11 mouse cellular contexts compared by ENCODE assay signal in the genomic region with DNA sequence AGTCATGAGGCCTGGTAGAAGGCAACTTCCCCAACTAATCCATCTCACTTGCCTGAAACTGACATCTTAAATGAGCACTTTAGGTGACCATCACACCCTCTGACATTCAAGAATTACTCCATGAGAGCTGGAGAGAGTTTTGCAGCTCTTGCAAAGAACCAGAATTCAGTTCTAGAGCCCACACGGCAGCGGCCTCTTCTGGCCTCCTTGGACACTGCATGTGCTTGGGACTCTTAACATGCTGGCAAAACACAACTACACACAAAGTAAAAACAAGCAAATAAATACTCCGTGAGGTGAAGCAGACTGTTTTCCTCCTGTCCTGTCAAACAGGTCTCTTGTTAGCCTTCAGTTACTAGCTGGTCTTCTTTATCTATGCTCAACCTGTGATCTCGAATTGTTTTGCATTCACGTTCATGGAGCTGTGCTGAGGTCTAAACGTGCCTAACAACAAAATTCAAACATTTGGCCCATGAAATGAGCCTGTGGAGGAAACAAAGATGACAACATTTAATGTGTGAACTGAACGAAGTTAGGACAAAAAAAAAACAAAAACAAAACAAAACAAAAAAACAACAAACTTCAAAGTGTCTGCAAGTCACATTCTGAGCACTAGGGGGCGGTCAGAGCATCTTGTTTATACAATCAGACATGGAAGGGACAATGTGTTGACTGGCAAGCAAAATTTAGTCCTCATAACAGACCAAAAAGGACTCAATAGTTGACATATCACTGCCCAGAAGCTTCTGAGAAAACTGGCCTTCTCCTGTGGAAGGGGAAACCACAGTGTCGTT. TPM values are rescaled to one million over a fixed set of nuclear protein-coding genes. Genes with fewer than 3 reads are reported as not detected.
DNase-seq lines count a peak whose midpoint lies in the region; ATAC-seq and TF ChIP-seq lines count a peak whose summit lies in the region.
"Not testable (repeated sequence)": the region's sequence is repeated elsewhere in the genome, so short reads cannot be mapped to it uniquely, and the experiment has no call there.
"Had no signal": no experiment of that assay in that cellular context is flagged by ENCODE, and none has a peak within 500 bp of the region (broad histone marks: within the 10 kb centered on the region; RNA-seq: fewer than 3 reads in every experiment).

No protein-coding gene starts in this region.

- not testable (repeated sequence) for TF ChIP-seq EP300 in heart, postnatal 0 days (IDR thresholded peaks at IDR 0.05; ENCODE audit: low read depth)

- H3K4me3 ChIP-seq in ES-E14 (ENCODE audit: insufficient read depth in 1 of 2, low read depth in 1 of 2, low read length in 2 of 2, poor library complexity in 1 of 2, severe bottlenecking in 1 of 2); embryonic facial prominence, embryonic 11.5 days (ENCODE audit: low read depth, low read length); lung, embryonic 14.5 days (ENCODE audit: low read depth, low read length); neural tube, embryonic 11.5 days (ENCODE audit: low read depth, low read length): not testable (repeated sequence)
- H3K4me3 ChIP-seq in heart, postnatal 0 days (ENCODE audit: low read depth, low read length), result peak overlapping the region; percentile 16; the same call in 1 of the 2 replicates

- TF ChIP-seq POLR2A in brain, embryonic 14.5 days (IDR thresholded peaks at IDR 0.05; ENCODE audit: borderline replicate concordance, extremely low read depth, insufficient read depth, insufficient read length, poor library complexity, severe bottlenecking), result not testable (repeated sequence)

- H3K9me3 ChIP-seq in ES-E14 (ENCODE audit: control insufficient read depth, insufficient read depth, low read depth, low read length); embryonic facial prominence, embryonic 11.5 days (replicated peaks; ENCODE audit: control insufficient read depth, low read length); heart, postnatal 0 days (replicated peaks; ENCODE audit: control insufficient read depth, low read length); lung, embryonic 14.5 days (ENCODE audit: low read depth, low read length); neural tube, embryonic 11.5 days (ENCODE audit: control insufficient read depth, low read length): not testable (repeated sequence)

- in situ Hi-C loops in ES-E14 (cut with MboI; ENCODE audit: low sequenced_read_pairs in 2 of 2, unreplicated experiment in 2 of 2), result not testable (repeated sequence)

- H3K27ac ChIP-seq in ES-E14 (ENCODE audit: insufficient read depth, low read depth, low read length, poor library complexity, severe bottlenecking); embryonic facial prominence, embryonic 11.5 days (replicated peaks; ENCODE audit: low read depth, low read length); heart, postnatal 0 days (ENCODE audit: low read depth); lung, embryonic 14.5 days (ENCODE audit: low read depth); neural tube, embryonic 11.5 days (ENCODE audit: low read depth, low read length): not testable (repeated sequence)

- H3K9ac ChIP-seq in ES-E14 (ENCODE audit: insufficient read depth, low read depth, low read length, poor library complexity, severe bottlenecking); embryonic facial prominence, embryonic 11.5 days (replicated peaks; ENCODE audit: low read length); heart, postnatal 0 days (replicated peaks; ENCODE audit: low read depth, low read length); lung, embryonic 14.5 days; neural tube, embryonic 11.5 days (ENCODE audit: low read length): not testable (repeated sequence)

- TF ChIP-seq CTCF in brain, embryonic 14.5 days (IDR thresholded peaks at IDR 0.05; ENCODE audit: borderline replicate concordance, extremely low read depth, insufficient read depth, insufficient read length), result peak; percentile 58
- TF ChIP-seq CTCF in heart, postnatal 0 days (IDR thresholded peaks at IDR 0.05; ENCODE audit: low read depth), result peak; percentile 78
- TF ChIP-seq CTCF in lung, embryonic 14.5 days (IDR thresholded peaks at IDR 0.05; ENCODE audit: low read depth), result peak; percentile 72

- ATAC-seq in embryonic facial prominence, embryonic 11.5 days (replicated peaks; ENCODE audit: insufficient number of reproducible peaks, low FRiP score, low TSS enrichment, low read depth); heart, postnatal 0 days (ENCODE audit: insufficient read depth, low read depth); lung, embryonic 14.5 days (ENCODE audit: insufficient read depth); neural tube, embryonic 11.5 days (ENCODE audit: insufficient read depth, low FRiP score, low TSS enrichment): not testable (repeated sequence)

- not testable (repeated sequence) for H3K4me1 ChIP-seq in ES-E14 (ENCODE audit: control insufficient read depth in 2 of 2, insufficient read depth in 2 of 2, low read length in 2 of 2, poor library complexity in 1 of 2); embryonic facial prominence, embryonic 11.5 days (ENCODE audit: control insufficient read depth, insufficient read depth, low read length); heart, postnatal 0 days (ENCODE audit: control insufficient read depth, insufficient read depth); lung, embryonic 14.5 days (ENCODE audit: insufficient read depth); neural tube, embryonic 11.5 days (ENCODE audit: control insufficient read depth, insufficient read depth, low read length)

- not testable (repeated sequence) for H3K27me3 ChIP-seq in embryonic facial prominence, embryonic 11.5 days (ENCODE audit: control insufficient read depth, insufficient read depth, low read length); heart, postnatal 0 days (ENCODE audit: control insufficient read depth, insufficient read depth, low read length); lung, embryonic 14.5 days (ENCODE audit: insufficient read depth, low read length); neural tube, embryonic 11.5 days (ENCODE audit: control insufficient read depth, insufficient read depth, low read length)

- not testable (repeated sequence) for H3K4me2 ChIP-seq in embryonic facial prominence, embryonic 11.5 days (ENCODE audit: low read depth, low read length); lung, embryonic 14.5 days; neural tube, embryonic 11.5 days (ENCODE audit: low read depth)
- peak overlapping the region; percentile 52 for H3K4me2 ChIP-seq in heart, postnatal 0 days (ENCODE audit: low read depth, low read length)

- 34% methylated on average over 9 of the region's 9 CpGs for whole genome bisulfite sequencing in embryonic facial prominence, embryonic 11.5 days
- 30% methylated on average over 9 of the region's 9 CpGs for WGBS in heart, postnatal 0 days
- 37% methylated on average over 9 of the region's 9 CpGs for WGBS in lung, embryonic 14.5 days
- WGBS in neural tube, embryonic 11.5 days, result 38% methylated on average over 9 of the region's 9 CpGs

- DNase-seq in ES-E14 (ENCODE audit: low read depth, low spot score), result peak; percentile 27
- DNase-seq in brain, embryonic 14.5 days (ENCODE audit: low read depth), result peak; percentile 44
- peak; percentile 57 for DNase-seq in embryonic facial prominence, embryonic 11.5 days (ENCODE audit: low spot score)
- DNase-seq in heart, postnatal 0 days (ENCODE audit: low spot score), result peak; percentile 9
- peak; percentile 11 to 62 for DNase-seq in kidney, postnatal 36 days
- peak; percentile 78 for DNase-seq in lung, embryonic 14.5 days
- DNase-seq in neural tube, embryonic 11.5 days (ENCODE audit: low spot score), result peak; percentile 56
- peak; percentile 12 to 16 for DNase-seq in thymus, postnatal 10 days (ENCODE audit: low spot score in 2 of 2)

- not testable (repeated sequence) for H3K36me3 ChIP-seq in ES-E14 (ENCODE audit: control insufficient read depth, insufficient read depth, low read length, poor library complexity, severe bottlenecking); embryonic facial prominence, embryonic 11.5 days (replicated peaks; ENCODE audit: control insufficient read depth, insufficient read depth, low read depth, low read length); heart, postnatal 0 days (replicated peaks; ENCODE audit: control insufficient read depth, insufficient read depth, low read length); lung, embryonic 14.5 days (ENCODE audit: insufficient read depth); neural tube, embryonic 11.5 days (ENCODE audit: control insufficient read depth, insufficient read depth, low read length)

RNA-seq across cellular contexts. Expression of gene Gsdmc4, which starts 16.3 kb away (rescaled TPM):
- total RNA-seq in ES-E14 (2012; rRNA removed), result 0.11 TPM in 1 of 2 replicates, not detected in the other
- not detected in 2 replicates for polyA plus RNA-seq in brain, embryonic 14.5 days (2012; rRNA removed)
- 0.14 TPM in 1 of 2 replicates, not detected in the other for polyA plus RNA-seq in embryonic facial prominence, embryonic 11.5 days (2014; fragmentation: Nextera tagmentation; extraction: Ambion mirVana)
- not detected in 2 replicates for total RNA-seq in heart, postnatal 0 days (2014; rRNA removed; ENCODE audit: low replicate concordance)
- not detected in 2 replicates for polyA plus RNA-seq in heart, postnatal 0 days (2015; fragmentation: Nextera tagmentation; extraction: Ambion mirVana)
- 0.12 TPM in 1 of 2 replicates, not detected in the other for polyA plus RNA-seq in lung, embryonic 14.5 days (2014; fragmentation: Nextera tagmentation; extraction: Ambion mirVana)
- polyA plus RNA-seq in neural tube, embryonic 11.5 days (2014; fragmentation: Nextera tagmentation; extraction: Ambion mirVana), result not detected in 2 replicates
- total RNA-seq: heart, postnatal 25 days had no signal
- polyA plus RNA-seq: limb, embryonic 15.5 days had no signal

RNA-seq across cellular contexts. Expression of gene Gsdmc3, which starts 17.4 kb away (rescaled TPM):
- not detected in 2 replicates for total RNA-seq in ES-E14 (2012; rRNA removed)
- not detected in 2 replicates for polyA plus RNA-seq in brain, embryonic 14.5 days (2012; rRNA removed)
- not detected in 2 replicates for polyA plus RNA-seq in embryonic facial prominence, embryonic 11.5 days (2014; fragmentation: Nextera tagmentation; extraction: Ambion mirVana)
- total RNA-seq in heart, postnatal 0 days (2014; rRNA removed; ENCODE audit: low replicate concordance), result 5.2 TPM in 1 of 2 replicates, not detected in the other
- polyA plus RNA-seq in heart, postnatal 0 days (2015; fragmentation: Nextera tagmentation; extraction: Ambion mirVana), result not detected in 2 replicates
- polyA plus RNA-seq in lung, embryonic 14.5 days (2014; fragmentation: Nextera tagmentation; extraction: Ambion mirVana), result not detected in 2 replicates
- not detected in 2 replicates for polyA plus RNA-seq in neural tube, embryonic 11.5 days (2014; fragmentation: Nextera tagmentation; extraction: Ambion mirVana)
- total RNA-seq: heart, postnatal 25 days had no signal
- polyA plus RNA-seq: embryonic facial prominence, embryonic 13.5 days; limb, embryonic 15.5 days had no signal

RNA-seq across cellular contexts. Expression of gene Gsdmc2, which starts 50.8 kb away (rescaled TPM):
- not detected in 2 replicates for total RNA-seq in ES-E14 (2012; rRNA removed)
- not detected in 2 replicates for polyA plus RNA-seq in brain, embryonic 14.5 days (2012; rRNA removed)
- polyA plus RNA-seq in embryonic facial prominence, embryonic 11.5 days (2014; fragmentation: Nextera tagmentation; extraction: Ambion mirVana), result not detected in 2 replicates
- 10.7 TPM in 1 of 2 replicates, not detected in the other for total RNA-seq in heart, postnatal 0 days (2014; rRNA removed; ENCODE audit: low replicate concordance)
- polyA plus RNA-seq in heart, postnatal 0 days (2015; fragmentation: Nextera tagmentation; extraction: Ambion mirVana), result not detected in 2 replicates
- polyA plus RNA-seq in lung, embryonic 14.5 days (2014; fragmentation: Nextera tagmentation; extraction: Ambion mirVana), result not detected in 2 replicates
- not detected in 2 replicates for polyA plus RNA-seq in neural tube, embryonic 11.5 days (2014; fragmentation: Nextera tagmentation; extraction: Ambion mirVana)
- total RNA-seq: heart, postnatal 25 days had no signal
- polyA plus RNA-seq: embryonic facial prominence, embryonic 13.5 days had no signal

Comparison
In these comparisons a context has a peak if more than half of its experiments do, and no peak if none do; other contexts are left out.
1. DNase-seq: peak in every context shown above with its lines; median percentile 78 in lung, embryonic 14.5 days; 57 in embryonic facial prominence, embryonic 11.5 days; 56 in neural tube, embryonic 11.5 days; 44 in brain, embryonic 14.5 days; 36 in kidney, postnatal 36 days; 27 in ES-E14; 14 in thymus, postnatal 10 days; 9 in heart, postnatal 0 days.